Mouse (Mus musculus) monocyte, adult 5-6 weeks (primary cell): ENCODE results near the gene Edem1. TPM values are rescaled to one million over a fixed set of nuclear protein-coding genes. Genes with fewer than 3 reads are reported as not detected.
"Not testable (repeated sequence)": the region's sequence is repeated elsewhere in the genome, so short reads cannot be mapped to it uniquely, and the experiment has no call there.

ENCODE experiments used
- ATAC-seq: fragments of 153-309, 156-312 bp; replicated peaks from 2 replicates; pipeline ENCODE4 v1.8.0; 2017; ENCODE audit warnings: mild to moderate bottlenecking; ENCODE audit not compliant: low TSS enrichment, insufficient number of reproducible peaks, severe bottlenecking, poor library complexity, low FRiP score
- total RNA-seq: library from RNA; stranded (forward); fragments of 200-1000, 200-491, 200-594 nt; gene quantifications from 3 replicates; pipeline ENCODE4 v1.2.3, GENCODE M21; 2017

Edem1 gene
- total RNA-seq, 1 experiment from 2014 or later = 80.8 TPM

- ATAC-seq = no peak
These were observed 34.1 kb downstream of the Edem1 start for GRCm38 (mm10) chr6:108862548-108862947.

GRCm38 (mm10) chr6:108866317-108866716 is 37.9 kb downstream of the Edem1 start:
- no peak for ATAC-seq

GRCm38 (mm10) chr6:108869031-108869430 is 40.6 kb downstream of the Edem1 start:
- ATAC-seq = not testable (repeated sequence)

GRCm38 (mm10) chr6:108870421-108870820 is 42.0 kb downstream of the Edem1 start:
- no peak for ATAC-seq

- no peak for ATAC-seq
These were observed 42.8 kb downstream of the Edem1 start for GRCm38 (mm10) chr6:108871251-108871650.

GRCm38 (mm10) chr6:108875344-108875743 is 46.9 kb downstream of the Edem1 start:
- ATAC-seq = no peak

GRCm38 (mm10) chr6:108876052-108876451 is 47.6 kb downstream of the Edem1 start:
- peak; percentile 45; the same call in 1 of the 2 replicates for ATAC-seq

- no peak for ATAC-seq
These were observed 48.0 kb downstream of the Edem1 start for GRCm38 (mm10) chr6:108876486-108876885.

- ATAC-seq = no peak
These were observed 52.0 kb downstream of the Edem1 start for GRCm38 (mm10) chr6:108880368-108881013.

- no peak for ATAC-seq
These were observed 52.6 kb downstream of the Edem1 start for GRCm38 (mm10) chr6:108881074-108881473.

- no peak for ATAC-seq
These were observed 55.4 kb downstream of the Edem1 start for GRCm38 (mm10) chr6:108883826-108884225.

GRCm38 (mm10) chr6:108884603-108885002 is 56.2 kb downstream of the Edem1 start:
- ATAC-seq = no peak

GRCm38 (mm10) chr6:108886346-108886745 is 57.9 kb downstream of the Edem1 start:
- no peak for ATAC-seq

- no peak for ATAC-seq
These were observed 64.1 kb downstream of the Edem1 start for GRCm38 (mm10) chr6:108892589-108892988.

GRCm38 (mm10) chr6:108895129-108895528 is 66.7 kb downstream of the Edem1 start:
- ATAC-seq = no peak

- ATAC-seq = no peak
These were observed 67.5 kb downstream of the Edem1 start for GRCm38 (mm10) chr6:108895976-108896375.

- ATAC-seq = no peak
These were observed 68.2 kb downstream of the Edem1 start for GRCm38 (mm10) chr6:108896525-108897087.

GRCm38 (mm10) chr6:108899231-108899630 is 70.8 kb downstream of the Edem1 start:
- ATAC-seq = no peak

GRCm38 (mm10) chr6:108902124-108902523 is 73.7 kb downstream of the Edem1 start:
- no peak for ATAC-seq

- ATAC-seq = no peak
These were observed 74.8 kb downstream of the Edem1 start for GRCm38 (mm10) chr6:108903280-108903679.
